Mouse (Mus musculus): ENCODE measurements around the gene Obp1b. TPM values are rescaled to one million over a fixed set of nuclear protein-coding genes. Genes with fewer than 3 reads are reported as not detected.
"Not testable (repeated sequence)": the region's sequence is repeated elsewhere in the genome, so short reads cannot be mapped to it uniquely, and the experiment has no call there.

Obp1b gene
- polyA plus RNA-seq (2015; fragmentation: Nextera tagmentation; extraction: Ambion mirVana): not detected in 2 replicates

DNA sequence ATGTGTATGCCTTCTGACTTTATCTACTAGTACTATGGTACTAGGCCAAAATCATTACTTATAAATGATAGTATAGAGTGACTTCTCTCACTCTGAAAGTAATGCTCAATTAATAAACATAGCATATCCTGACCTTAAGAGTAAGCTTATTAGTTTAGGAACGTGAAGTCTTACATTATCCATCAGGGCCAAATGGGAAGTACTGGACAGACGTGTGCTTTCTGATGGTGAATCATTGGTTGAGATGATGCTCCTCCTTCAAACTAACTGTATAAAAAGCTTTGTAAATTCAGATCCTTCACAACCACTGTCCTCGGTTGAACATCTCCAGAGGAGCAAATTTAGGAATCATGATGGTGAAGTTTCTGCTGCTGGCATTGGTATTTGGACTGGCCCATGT, at the start of gene Obp1b:
Obp1b (plus strand) TSS at position 301 of the 400 bp plus-strand sequence.
- H3K27me3 ChIP-seq (replicated peaks; ENCODE audit: control insufficient read depth, insufficient read depth, low read length); H3K4me2 ChIP-seq (replicated peaks; ENCODE audit: low read depth); H3K27ac ChIP-seq (ENCODE audit: low read depth, low read length); H3K9me3 ChIP-seq (ENCODE audit: control insufficient read depth); H3K4me3 ChIP-seq (ENCODE audit: low read depth, low read length); ATAC-seq; H3K9ac ChIP-seq (ENCODE audit: low read depth, low read length); H3K36me3 ChIP-seq (ENCODE audit: control insufficient read depth, insufficient read depth); H3K4me1 ChIP-seq (replicated peaks; ENCODE audit: control insufficient read depth, insufficient read depth, low read length): not testable (repeated sequence)
- no CpG with 5 or more reads among the region's 3 CpGs for WGBS

DNA sequence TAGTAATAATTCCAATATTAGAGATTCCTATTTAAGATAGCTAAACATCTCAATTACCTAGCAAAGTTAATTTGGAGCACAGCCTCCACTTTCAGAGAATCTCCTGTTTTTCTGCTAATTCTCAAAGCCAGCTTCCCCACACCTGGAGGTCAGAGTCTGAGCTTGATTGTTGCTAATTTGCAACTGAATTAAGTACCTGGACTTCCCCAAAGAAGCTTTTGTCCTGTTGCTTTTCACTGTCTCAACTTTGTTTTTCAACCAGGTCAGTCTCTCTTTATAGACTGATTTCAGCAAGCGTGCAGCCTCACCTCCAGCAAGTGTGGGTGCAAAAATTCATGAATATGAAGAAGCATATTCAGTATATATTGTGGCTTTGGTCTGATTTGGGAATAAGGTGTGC, 15.6 kb downstream of the Obp1b start:
- not testable (repeated sequence) for H3K27ac ChIP-seq (ENCODE audit: low read depth, low read length); H3K9me3 ChIP-seq (ENCODE audit: control insufficient read depth); H3K9ac ChIP-seq (ENCODE audit: low read depth, low read length); H3K4me2 ChIP-seq (replicated peaks; ENCODE audit: low read depth); H3K27me3 ChIP-seq (replicated peaks; ENCODE audit: control insufficient read depth, insufficient read depth, low read length); H3K4me1 ChIP-seq (replicated peaks; ENCODE audit: control insufficient read depth, insufficient read depth, low read length); H3K36me3 ChIP-seq (ENCODE audit: control insufficient read depth, insufficient read depth); ATAC-seq; H3K4me3 ChIP-seq (ENCODE audit: low read depth, low read length)
- 45% methylated on average over 1 of the region's 1 CpGs for WGBS

DNA sequence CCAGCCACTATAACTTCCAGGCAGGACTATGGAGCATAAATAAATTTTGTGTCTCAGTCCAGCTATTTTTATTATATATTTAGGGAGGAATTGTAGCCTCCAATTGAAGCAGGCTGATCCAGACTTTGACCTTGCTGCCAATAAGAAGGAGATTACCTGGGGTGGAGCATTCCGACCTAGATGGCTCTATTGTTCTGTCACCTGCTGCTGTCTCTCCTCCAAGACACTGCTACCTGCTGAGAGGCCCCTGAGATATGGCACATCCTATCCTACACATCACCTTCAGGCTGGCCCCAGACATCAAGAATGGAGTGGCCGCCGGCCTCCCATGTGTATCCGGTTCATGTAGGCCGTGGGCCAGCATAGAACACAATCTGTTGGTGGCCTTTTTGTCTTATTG, 16.3 kb downstream of the Obp1b start:
- no peak overlapping the region for H3K4me3 ChIP-seq (ENCODE audit: low read depth, low read length)
- H3K9me3 ChIP-seq (ENCODE audit: control insufficient read depth): no peaks in the 10 kb centered on the region
- no peaks in the 10 kb centered on the region for H3K36me3 ChIP-seq (ENCODE audit: control insufficient read depth, insufficient read depth)
- no peak for TF ChIP-seq CTCF (IDR thresholded peaks at IDR 0.05; ENCODE audit: low read depth)
- no peaks in the 10 kb centered on the region for H3K4me1 ChIP-seq (replicated peaks; ENCODE audit: control insufficient read depth, insufficient read depth, low read length)
- H3K27ac ChIP-seq (ENCODE audit: low read depth, low read length): no peak overlapping the region
- WGBS: 92% methylated on average over 5 of the region's 5 CpGs
- H3K9ac ChIP-seq (ENCODE audit: low read depth, low read length): no peak overlapping the region
- no peaks in the 10 kb centered on the region for H3K27me3 ChIP-seq (replicated peaks; ENCODE audit: control insufficient read depth, insufficient read depth, low read length)
- no peak overlapping the region for H3K4me2 ChIP-seq (replicated peaks; ENCODE audit: low read depth)
- ATAC-seq: no peak

Other genes starting within 250 kb of the Obp1b start
- gene Obp1a, start 95.4 kb upstream of the Obp1b start, polyA plus RNA-seq (2015; fragmentation: Nextera tagmentation; extraction: Ambion mirVana): not detected in 2 replicates
- not detected in 2 replicates for gene Gm5938, start 61.3 kb upstream of the Obp1b start, polyA plus RNA-seq (2015; fragmentation: Nextera tagmentation; extraction: Ambion mirVana)
- gene Gm14743, start 59.1 kb downstream of the Obp1b start, polyA plus RNA-seq (2015; fragmentation: Nextera tagmentation; extraction: Ambion mirVana): not detected in 2 replicates
- not detected in 2 replicates for gene 4930480E11Rik, start 182.9 kb downstream of the Obp1b start, polyA plus RNA-seq (2015; fragmentation: Nextera tagmentation; extraction: Ambion mirVana)